Mouse (Mus musculus): Measurements from ENCODE around the gene Ercc2. TPM values are rescaled to one million over a fixed set of nuclear protein-coding genes. Genes with fewer than 3 reads are reported as not detected.
A peak's percentile ranks its signal among the peaks of the same experiment; 100 is the strongest.

Gene Ercc2
- polyA plus RNA-seq, 1 experiment from 2014 or later, result 25.2 TPM

- Histone ChIP-seq H3K27ac (ENCODE audit: low read depth, low read length) (no peak overlapping the region), H3K4me2 (ENCODE audit: low read depth, low read length, severe bottlenecking) (no peak overlapping the region), H3K27me3 (ENCODE audit: control insufficient read depth, insufficient read depth, low read length) (peaks cover under 1% of the 10 kb centered on the region; the same call in 1 of the 2 replicates), H3K36me3 (ENCODE audit: control insufficient read depth, insufficient read depth, low read length) (no peaks in the 10 kb centered on the region), H3K4me1 (replicated peaks; ENCODE audit: control insufficient read depth, insufficient read depth, low read length) (peaks cover 11% of the 10 kb centered on the region; the same call in 1 of the 2 replicates), H3K9ac (ENCODE audit: low read length) (no peak overlapping the region), H3K4me3 (ENCODE audit: low read depth, low read length) (no peak overlapping the region), H3K9me3 (ENCODE audit: control insufficient read depth, low read length) (no peaks in the 10 kb centered on the region)
- WGBS, result 3% methylated on average over 18 of the region's 18 CpGs
- ATAC-seq (replicated peaks; ENCODE audit: low FRiP score), result no peak
- DNase-seq (ENCODE audit: low spot score), result peak; percentile 85
Measured at GRCm38 (mm10) chr7:19363881-19364280, 17.9 kb upstream of the Ercc2 start.

- Histone ChIP-seq H3K36me3 (ENCODE audit: control insufficient read depth, insufficient read depth, low read length) (no peaks in the 10 kb centered on the region), H3K9me3 (ENCODE audit: control insufficient read depth, low read length) (no peaks in the 10 kb centered on the region), H3K27ac (ENCODE audit: low read depth, low read length) (no peak overlapping the region), H3K4me1 (replicated peaks; ENCODE audit: control insufficient read depth, insufficient read depth, low read length) (peaks cover 13% of the 10 kb centered on the region; the same call in 1 of the 2 replicates), H3K4me3 (ENCODE audit: low read depth, low read length) (no peak overlapping the region), H3K4me2 (ENCODE audit: low read depth, low read length, severe bottlenecking) (no peak overlapping the region), H3K27me3 (ENCODE audit: control insufficient read depth, insufficient read depth, low read length) (peaks cover 4% of the 10 kb centered on the region; the same call in 1 of the 2 replicates), H3K9ac (ENCODE audit: low read length) (no peak overlapping the region)
- WGBS, result 86% methylated on average over 4 of the region's 4 CpGs
- ATAC-seq (replicated peaks; ENCODE audit: low FRiP score) (no peak), DNase-seq (ENCODE audit: low spot score) (no peak)
Measured at GRCm38 (mm10) chr7:19365376-19365775, 16.4 kb upstream of the Ercc2 start.

- Histone ChIP-seq H3K4me1 (replicated peaks; ENCODE audit: control insufficient read depth, insufficient read depth, low read length) (0 out of 2 replicates have a peak, but pooled peaks cover 2% of the 10 kb centered on the region), H3K27ac (ENCODE audit: low read depth, low read length) (no peak overlapping the region), H3K36me3 (ENCODE audit: control insufficient read depth, insufficient read depth, low read length) (no peaks in the 10 kb centered on the region), H3K4me2 (ENCODE audit: low read depth, low read length, severe bottlenecking) (no peak overlapping the region), H3K9ac (ENCODE audit: low read length) (no peak overlapping the region), H3K27me3 (ENCODE audit: control insufficient read depth, insufficient read depth, low read length) (peaks cover 4% of the 10 kb centered on the region; the same call in 1 of the 2 replicates), H3K9me3 (ENCODE audit: control insufficient read depth, low read length) (no peaks in the 10 kb centered on the region), H3K4me3 (ENCODE audit: low read depth, low read length) (no peak overlapping the region)
- DNase-seq (ENCODE audit: low spot score), result peak; percentile 67
- 27% methylated on average over 16 of the region's 16 CpGs for WGBS
- no peak for ATAC-seq (replicated peaks; ENCODE audit: low FRiP score)
Measured at GRCm38 (mm10) chr7:19368380-19368779, 13.4 kb upstream of the Ercc2 start.

- WGBS, result 12% methylated on average over 46 of the region's 46 CpGs
- H3K27ac ChIP-seq (ENCODE audit: low read depth, low read length), result no peak overlapping the region
- peak overlapping the region; percentile 74 for H3K4me2 ChIP-seq (ENCODE audit: low read depth, low read length, severe bottlenecking)
- peaks cover 4% of the 10 kb centered on the region; the same call in 1 of the 2 replicates for H3K27me3 ChIP-seq (ENCODE audit: control insufficient read depth, insufficient read depth, low read length)
- DNase-seq (ENCODE audit: low spot score), result peak; percentile 86
- peak; percentile 86 for ATAC-seq (replicated peaks; ENCODE audit: low FRiP score)
- 0 out of 2 replicates have a peak, but pooled peaks cover 2% of the 10 kb centered on the region for H3K4me1 ChIP-seq (replicated peaks; ENCODE audit: control insufficient read depth, insufficient read depth, low read length)
- H3K4me3 ChIP-seq (ENCODE audit: low read depth, low read length), result peak overlapping the region; percentile 34
- no peaks in the 10 kb centered on the region for H3K9me3 ChIP-seq (ENCODE audit: control insufficient read depth, low read length)
- peak overlapping the region; percentile 70 for H3K9ac ChIP-seq (ENCODE audit: low read length)
- H3K36me3 ChIP-seq (ENCODE audit: control insufficient read depth, insufficient read depth, low read length), result no peaks in the 10 kb centered on the region
Measured at GRCm38 (mm10) chr7:19369823-19370425, 11.9 kb upstream of the Ercc2 start.

GRCm38 (mm10) chr7:19373367-19373766 lies 8.4 kb upstream of the Ercc2 start:
- no peak overlapping the region for H3K4me2 ChIP-seq (ENCODE audit: low read depth, low read length, severe bottlenecking)
- H3K4me3 ChIP-seq (ENCODE audit: low read depth, low read length), result no peak overlapping the region
- ATAC-seq (replicated peaks; ENCODE audit: low FRiP score) (no peak), DNase-seq (ENCODE audit: low spot score) (no peak)
- H3K36me3 ChIP-seq (ENCODE audit: control insufficient read depth, insufficient read depth, low read length), result no peaks in the 10 kb centered on the region
- no peaks in the 10 kb centered on the region for H3K9me3 ChIP-seq (ENCODE audit: control insufficient read depth, low read length)
- no peak overlapping the region for H3K27ac ChIP-seq (ENCODE audit: low read depth, low read length)
- H3K4me1 ChIP-seq (replicated peaks; ENCODE audit: control insufficient read depth, insufficient read depth, low read length), result 0 out of 2 replicates have a peak, but pooled peaks cover 2% of the 10 kb centered on the region
- H3K27me3 ChIP-seq (ENCODE audit: control insufficient read depth, insufficient read depth, low read length), result peaks cover 4% of the 10 kb centered on the region; the same call in 1 of the 2 replicates
- WGBS, result 86% methylated on average over 2 of the region's 2 CpGs
- H3K9ac ChIP-seq (ENCODE audit: low read length), result no peak overlapping the region

- DNase-seq (ENCODE audit: low spot score) (no peak), ATAC-seq (replicated peaks; ENCODE audit: low FRiP score) (no peak)
- no peaks in the 10 kb centered on the region for H3K36me3 ChIP-seq (ENCODE audit: control insufficient read depth, insufficient read depth, low read length)
- no peaks in the 10 kb centered on the region for H3K4me1 ChIP-seq (replicated peaks; ENCODE audit: control insufficient read depth, insufficient read depth, low read length)
- no peak overlapping the region for H3K27ac ChIP-seq (ENCODE audit: low read depth, low read length)
- H3K4me3 ChIP-seq (ENCODE audit: low read depth, low read length), result no peak overlapping the region
- no peaks in the 10 kb centered on the region for H3K27me3 ChIP-seq (ENCODE audit: control insufficient read depth, insufficient read depth, low read length)
- H3K9ac ChIP-seq (ENCODE audit: low read length), result no peak overlapping the region
- WGBS, result 87% methylated on average over 18 of the region's 18 CpGs
- H3K9me3 ChIP-seq (ENCODE audit: control insufficient read depth, low read length), result no peaks in the 10 kb centered on the region
- H3K4me2 ChIP-seq (ENCODE audit: low read depth, low read length, severe bottlenecking), result no peak overlapping the region
Measured at GRCm38 (mm10) chr7:19375368-19375767, 6.4 kb upstream of the Ercc2 start.

GRCm38 (mm10) chr7:19376019-19376418 lies 5.8 kb upstream of the Ercc2 start:
- no peak overlapping the region for H3K4me2 ChIP-seq (ENCODE audit: low read depth, low read length, severe bottlenecking)
- DNase-seq (ENCODE audit: low spot score) (no peak), ATAC-seq (replicated peaks; ENCODE audit: low FRiP score) (no peak)
- no peaks in the 10 kb centered on the region for H3K27me3 ChIP-seq (ENCODE audit: control insufficient read depth, insufficient read depth, low read length)
- H3K27ac ChIP-seq (ENCODE audit: low read depth, low read length), result no peak overlapping the region
- H3K36me3 ChIP-seq (ENCODE audit: control insufficient read depth, insufficient read depth, low read length), result no peaks in the 10 kb centered on the region
- 86% methylated on average over 4 of the region's 4 CpGs for WGBS
- H3K4me1 ChIP-seq (replicated peaks; ENCODE audit: control insufficient read depth, insufficient read depth, low read length), result no peaks in the 10 kb centered on the region
- no peak overlapping the region for H3K9ac ChIP-seq (ENCODE audit: low read length)
- H3K4me3 ChIP-seq (ENCODE audit: low read depth, low read length), result no peak overlapping the region
- H3K9me3 ChIP-seq (ENCODE audit: control insufficient read depth, low read length), result no peaks in the 10 kb centered on the region

GRCm38 (mm10) chr7:19378049-19378448 lies 3.8 kb upstream of the Ercc2 start:
- Histone ChIP-seq H3K27me3 (ENCODE audit: control insufficient read depth, insufficient read depth, low read length) (no peaks in the 10 kb centered on the region), H3K27ac (ENCODE audit: low read depth, low read length) (no peak overlapping the region), H3K4me2 (ENCODE audit: low read depth, low read length, severe bottlenecking) (no peak overlapping the region), H3K4me1 (replicated peaks; ENCODE audit: control insufficient read depth, insufficient read depth, low read length) (no peaks in the 10 kb centered on the region; the same call in 1 of the 2 replicates), H3K36me3 (ENCODE audit: control insufficient read depth, insufficient read depth, low read length) (no peaks in the 10 kb centered on the region), H3K9me3 (ENCODE audit: control insufficient read depth, low read length) (no peaks in the 10 kb centered on the region), H3K4me3 (ENCODE audit: low read depth, low read length) (no peak overlapping the region), H3K9ac (ENCODE audit: low read length) (no peak overlapping the region)
- 74% methylated on average over 8 of the region's 8 CpGs for WGBS
- ATAC-seq (replicated peaks; ENCODE audit: low FRiP score) (no peak), DNase-seq (ENCODE audit: low spot score) (no peak)

- Histone ChIP-seq H3K27ac (ENCODE audit: low read depth, low read length) (peak overlapping the region; percentile 7; the same call in 1 of the 2 replicates), H3K27me3 (ENCODE audit: control insufficient read depth, insufficient read depth, low read length) (no peaks in the 10 kb centered on the region), H3K36me3 (ENCODE audit: control insufficient read depth, insufficient read depth, low read length) (peaks cover 5% of the 10 kb centered on the region), H3K9me3 (ENCODE audit: control insufficient read depth, low read length) (no peaks in the 10 kb centered on the region), H3K4me1 (replicated peaks; ENCODE audit: control insufficient read depth, insufficient read depth, low read length) (peaks cover 3% of the 10 kb centered on the region; the same call in 1 of the 2 replicates), H3K4me3 (ENCODE audit: low read depth, low read length) (peak overlapping the region; percentile 67), H3K9ac (ENCODE audit: low read length) (peak overlapping the region; percentile 75), H3K4me2 (ENCODE audit: low read depth, low read length, severe bottlenecking) (peak overlapping the region; percentile 73)
- under 1% methylated on average over 20 of the region's 37 CpGs for WGBS
- no peak for DNase-seq (ENCODE audit: low spot score)
- ATAC-seq (replicated peaks; ENCODE audit: low FRiP score), result no peak; the same call in 1 of the 2 replicates
Measured at GRCm38 (mm10) chr7:19382166-19382541, 344 bp downstream of the Ercc2 start.
